8 mouse cellular contexts compared by ENCODE assay signal in the genomic region with DNA sequence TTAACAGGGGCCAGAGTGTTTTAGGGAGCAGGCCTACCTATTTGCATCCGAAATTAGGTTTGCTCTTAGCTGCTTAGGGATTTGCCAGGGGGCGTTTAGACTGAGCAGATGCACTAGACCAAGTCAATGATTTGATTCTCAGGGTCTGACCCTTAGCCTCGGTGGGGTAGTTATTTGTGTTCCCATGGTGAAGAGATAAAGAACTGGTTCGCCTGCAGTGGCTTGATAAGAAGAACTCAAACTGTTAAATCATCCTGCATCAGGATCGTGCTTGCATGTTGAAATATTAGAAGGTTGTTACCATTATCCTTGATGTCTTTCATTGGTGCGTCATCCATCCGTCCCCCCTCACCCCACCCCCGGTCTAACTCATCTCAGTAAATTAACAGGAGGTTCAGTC. TPM values are rescaled to one million over a fixed set of nuclear protein-coding genes. Genes with fewer than 3 reads are reported as not detected.
DNase-seq lines count a peak whose midpoint lies in the region; ATAC-seq and TF ChIP-seq lines count a peak whose summit lies in the region.

No protein-coding gene starts in this region.

- H3K9me3 ChIP-seq in kidney, embryonic 14.5 days (ENCODE audit: control insufficient read depth, low read length): no peaks in the 10 kb centered on the region
- H3K9me3 ChIP-seq in ES-Bruce4 (replicated peaks; ENCODE audit: control insufficient read depth, insufficient read depth, low read length, poor library complexity, severe bottlenecking): no peaks in the 10 kb centered on the region
- H3K9me3 ChIP-seq in hindbrain, embryonic 12.5 days (replicated peaks): no peaks in the 10 kb centered on the region
- H3K9me3 ChIP-seq in midbrain, embryonic 10.5 days (replicated peaks): 0 out of 2 replicates have a peak, but pooled peaks cover 11% of the 10 kb centered on the region

- no peak for TF ChIP-seq EP300 in ES-Bruce4 (IDR thresholded peaks at IDR 0.05; ENCODE audit: insufficient read depth, low read depth, low read length)

- peak overlapping the region; percentile 60 for H3K4me3 ChIP-seq in kidney, embryonic 14.5 days (ENCODE audit: low read length)
- H3K4me3 ChIP-seq in ES-Bruce4 (ENCODE audit: low read depth, low read length): peak overlapping the region; percentile 58; the same call in 1 of the 2 replicates
- H3K4me3 ChIP-seq in hindbrain, embryonic 12.5 days: peak overlapping the region; percentile 58
- H3K4me3 ChIP-seq in midbrain, embryonic 10.5 days: peak overlapping the region; percentile 68

- H3K27ac ChIP-seq in kidney, embryonic 14.5 days (ENCODE audit: low read depth, low read length): peak overlapping the region; percentile 92; the same call in 1 of the 2 replicates
- H3K27ac ChIP-seq in ES-Bruce4 (ENCODE audit: insufficient read depth, low read length): peak overlapping the region; percentile 36; the same call in 1 of the 2 replicates
- peak overlapping the region; percentile 96 for H3K27ac ChIP-seq in hindbrain, embryonic 12.5 days
- peak overlapping the region; percentile 96 for H3K27ac ChIP-seq in midbrain, embryonic 10.5 days (replicated peaks)

- no peaks in the 10 kb centered on the region for H3K36me3 ChIP-seq in kidney, embryonic 14.5 days (ENCODE audit: control insufficient read depth, insufficient read depth, low read length)
- H3K36me3 ChIP-seq in ES-Bruce4 (ENCODE audit: control insufficient read depth, insufficient read depth, low read length, poor library complexity, severe bottlenecking): no peaks in the 10 kb centered on the region
- H3K36me3 ChIP-seq in hindbrain, embryonic 12.5 days: no peaks in the 10 kb centered on the region
- peaks cover 6% of the 10 kb centered on the region; the same call in 1 of the 2 replicates for H3K36me3 ChIP-seq in midbrain, embryonic 10.5 days

- no peak for TF ChIP-seq POLR2A in ES-Bruce4 (IDR thresholded peaks at IDR 0.05; ENCODE audit: insufficient read depth, low read length)

- no peak for DNase-seq in kidney, postnatal 36 days
- peak; percentile 68 for DNase-seq in c-Kit-positive CD71-positive TER-119-negative erythroid progenitor cells, embryonic 14.5 days (ENCODE audit: low read depth)
- no peak for DNase-seq in midbrain, embryonic 10.5 days (ENCODE audit: low spot score)
- DNase-seq in urinary bladder, adult 18-20 months (ENCODE audit: low spot score in 2 of 2): no peak

- H3K4me1 ChIP-seq in kidney, embryonic 14.5 days (ENCODE audit: control insufficient read depth, insufficient read depth, low read length): peaks cover under 1% of the 10 kb centered on the region; the same call in 1 of the 2 replicates
- H3K4me1 ChIP-seq in ES-Bruce4 (ENCODE audit: control insufficient read depth, insufficient read depth, low read length): no peaks in the 10 kb centered on the region
- no peaks in the 10 kb centered on the region for H3K4me1 ChIP-seq in hindbrain, embryonic 12.5 days
- peaks cover 5% of the 10 kb centered on the region; the same call in 1 of the 2 replicates for H3K4me1 ChIP-seq in midbrain, embryonic 10.5 days

- WGBS in kidney, embryonic 14.5 days: 34% methylated on average over 8 of the region's 8 CpGs
- 24% methylated on average over 8 of the region's 8 CpGs for WGBS in hindbrain, embryonic 12.5 days
- 18% methylated on average over 8 of the region's 8 CpGs for WGBS in midbrain, embryonic 10.5 days

- peak; percentile 24; the same call in 1 of the 2 replicates for ATAC-seq in kidney, embryonic 14.5 days (ENCODE audit: low FRiP score, low TSS enrichment)
- ATAC-seq in hindbrain, embryonic 12.5 days (ENCODE audit: low FRiP score): peak; percentile 41
- no peak for ATAC-seq in frontal cortex, adult (ENCODE audit: low TSS enrichment)

- peak overlapping the region; percentile 44 for H3K4me2 ChIP-seq in kidney, embryonic 14.5 days (replicated peaks; ENCODE audit: low read depth, low read length)
- peak overlapping the region; percentile 54 for H3K4me2 ChIP-seq in hindbrain, embryonic 12.5 days (replicated peaks)

- TF ChIP-seq CTCF in ES-Bruce4 (IDR thresholded peaks at IDR 0.05; ENCODE audit: low read depth, low read length): no peak

- H3K27me3 ChIP-seq in kidney, embryonic 14.5 days (ENCODE audit: control insufficient read depth, insufficient read depth, low read length): no peaks in the 10 kb centered on the region
- H3K27me3 ChIP-seq in ES-Bruce4 (ENCODE audit: control insufficient read depth, insufficient read depth, low read length, poor library complexity, severe bottlenecking): no peaks in the 10 kb centered on the region
- H3K27me3 ChIP-seq in hindbrain, embryonic 12.5 days: no peaks in the 10 kb centered on the region
- H3K27me3 ChIP-seq in midbrain, embryonic 10.5 days (ENCODE audit: low read depth, poor library complexity, severe bottlenecking): no peaks in the 10 kb centered on the region

- H3K9ac ChIP-seq in kidney, embryonic 14.5 days (ENCODE audit: low read depth, low read length): peak overlapping the region; percentile 34; the same call in 1 of the 2 replicates
- H3K9ac ChIP-seq in ES-Bruce4 (ENCODE audit: low read depth, poor library complexity, severe bottlenecking): peak overlapping the region; percentile 9; the same call in 1 of the 2 replicates
- H3K9ac ChIP-seq in hindbrain, embryonic 12.5 days: peak overlapping the region; percentile 46; the same call in 1 of the 2 replicates

RNA-seq across cellular contexts. Expression of a gene that starts 1.7 kb away (rescaled TPM):
- polyA plus RNA-seq in kidney, embryonic 14.5 days (2014; fragmentation: Nextera tagmentation; extraction: Ambion mirVana): 25.6 and 28.8 TPM in 2 replicates
- 10.5 and 11.1 TPM in 2 replicates for polyA plus RNA-seq in ES-Bruce4 (2011; ENCODE audit: insufficient read depth, insufficient read length, low read depth, missing spikeins)
- 23.9 and 25.8 TPM in 2 replicates for polyA plus RNA-seq in hindbrain, embryonic 12.5 days (2016; fragmentation: Nextera tagmentation; extraction: Ambion mirVana)
- polyA plus RNA-seq in midbrain, embryonic 10.5 days (2016; fragmentation: Nextera tagmentation; extraction: Ambion mirVana): 23.6 and 26.3 TPM in 2 replicates

RNA-seq across cellular contexts. Expression of a gene that starts 8.6 kb away (rescaled TPM):
- polyA plus RNA-seq in kidney, embryonic 14.5 days (2014; fragmentation: Nextera tagmentation; extraction: Ambion mirVana): 1.0 and 4.2 TPM in 2 replicates
- 2.4 TPM in 1 of 2 replicates, not detected in the other for polyA plus RNA-seq in ES-Bruce4 (2011; ENCODE audit: insufficient read depth, insufficient read length, low read depth, missing spikeins)
- not detected in 2 replicates for polyA plus RNA-seq in hindbrain, embryonic 12.5 days (2016; fragmentation: Nextera tagmentation; extraction: Ambion mirVana)
- polyA plus RNA-seq in midbrain, embryonic 10.5 days (2016; fragmentation: Nextera tagmentation; extraction: Ambion mirVana): 1.4 and 1.7 TPM in 2 replicates

Comparison
In these comparisons a context has a peak if more than half of its experiments do, and no peak if none do; other contexts are left out.
1. H3K27ac ChIP-seq: peak in every context shown above with its lines; median percentile 96 in hindbrain, embryonic 12.5 days; 96 in midbrain, embryonic 10.5 days; 92 in kidney, embryonic 14.5 days; 36 in ES-Bruce4.